Mouse (Mus musculus) G1E (cell line): ENCODE measurements around the gene Prlh.

Experiments used
- CTCF ChIP-seq: IDR thresholded peaks from 2 replicates; pipeline ENCODE4 v1.5.1; 2012; ENCODE audit warnings: low read depth, low read length, inconsistent platforms, mixed read lengths
- GATA1 ChIP-seq: IDR thresholded peaks from 2 replicates; pipeline ENCODE4 v1.6.1; 2012; ENCODE audit warnings: borderline replicate concordance, low read length, inconsistent platforms, mixed read lengths
- GATA2 ChIP-seq: IDR thresholded peaks from 2 replicates; pipeline ENCODE4 v1.6.1; 2012; ENCODE audit warnings: low read depth, low read length, inconsistent platforms, borderline replicate concordance
- POLR2AphosphoS5 ChIP-seq: IDR thresholded peaks from 2 replicates; pipeline ENCODE4 v1.6.1; 2012; ENCODE audit warnings: low read depth, low read length, inconsistent platforms; ENCODE audit not compliant: insufficient replicate concordance
- TAL1 ChIP-seq: conservative IDR thresholded peaks from 2 replicates; pipeline ENCODE4 v1.6.1; 2012; ENCODE audit warnings: low read depth, low read length, inconsistent platforms, mixed read lengths

- TF ChIP-seq CTCF (no peak), GATA1 (no peak), POLR2AphosphoS5 (no peak), TAL1 (no peak), GATA2 (no peak)
Measured at GRCm38 (mm10) chr1:90973574-90973911, 20.6 kb downstream of the Prlh start.
